Mouse (Mus musculus) cortical plate, adult 2 months (tissue): ENCODE results near the gene Zbp1. TPM values are rescaled to one million over a fixed set of nuclear protein-coding genes. Genes with fewer than 3 reads are reported as not detected.

Experiments used
- H3K27ac ChIP-seq: fragments of 200-500 bp; 2 replicates; pipeline ENCODE4 v1.5.1; 2012; ENCODE audit warnings: low read length, control low read depth, inconsistent platforms; ENCODE audit not compliant: insufficient read depth
- H3K4me1 ChIP-seq: fragments of 200-500 bp; 2 replicates; pipeline ENCODE4 v1.6.1; 2011; ENCODE audit warnings: low read length; ENCODE audit not compliant: control insufficient read depth, insufficient read depth
- H3K4me3 ChIP-seq: fragments of 200-500 bp; 2 replicates; pipeline ENCODE4 v1.5.1; 2011; ENCODE audit warnings: mild to moderate bottlenecking, low read length, control low read depth; ENCODE audit not compliant: insufficient read depth
- CTCF ChIP-seq: fragments of 200-500 bp; IDR thresholded peaks from 2 replicates; pipeline ENCODE4 v1.5.1; 2011; ENCODE audit warnings: mild to moderate bottlenecking, control low read depth, low read length; ENCODE audit not compliant: insufficient read depth; ENCODE audit errors: extremely low read depth
- POLR2A ChIP-seq: fragments of 200-500 bp; IDR thresholded peaks from 2 replicates; pipeline ENCODE4 v1.6.1; 2011; ENCODE audit warnings: mild to moderate bottlenecking, low read length, control low read depth; ENCODE audit not compliant: insufficient read depth; ENCODE audit errors: extremely low read depth
- polyA plus RNA-seq: library from polyadenylated mRNA; depleted of rRNA; stranded (reverse); fragments of >200 nt; gene quantifications from 2 replicates; pipeline ENCODE4 v1.2.3, GENCODE M21; 2012

The Zbp1 gene
- polyA plus RNA-seq, 1 experiment = 1.0 TPM

GRCm38 (mm10) chr2:173257610-173258009, 38.9 kb upstream of the Zbp1 start:
- no peak overlapping the region for H3K27ac ChIP-seq
- no peak overlapping the region for H3K4me3 ChIP-seq
- H3K4me1 ChIP-seq = peaks cover 6% of the 10 kb centered on the region; the same call in 1 of the 2 replicates
- no peak for TF ChIP-seq POLR2A
- TF ChIP-seq CTCF = no peak

GRCm38 (mm10) chr2:173256552-173256949, 37.8 kb upstream of the Zbp1 start:
- peaks cover 13% of the 10 kb centered on the region for H3K4me1 ChIP-seq
- TF ChIP-seq POLR2A = no peak
- no peak for TF ChIP-seq CTCF
- H3K4me3 ChIP-seq = no peak overlapping the region
- no peak overlapping the region for H3K27ac ChIP-seq

DNA sequence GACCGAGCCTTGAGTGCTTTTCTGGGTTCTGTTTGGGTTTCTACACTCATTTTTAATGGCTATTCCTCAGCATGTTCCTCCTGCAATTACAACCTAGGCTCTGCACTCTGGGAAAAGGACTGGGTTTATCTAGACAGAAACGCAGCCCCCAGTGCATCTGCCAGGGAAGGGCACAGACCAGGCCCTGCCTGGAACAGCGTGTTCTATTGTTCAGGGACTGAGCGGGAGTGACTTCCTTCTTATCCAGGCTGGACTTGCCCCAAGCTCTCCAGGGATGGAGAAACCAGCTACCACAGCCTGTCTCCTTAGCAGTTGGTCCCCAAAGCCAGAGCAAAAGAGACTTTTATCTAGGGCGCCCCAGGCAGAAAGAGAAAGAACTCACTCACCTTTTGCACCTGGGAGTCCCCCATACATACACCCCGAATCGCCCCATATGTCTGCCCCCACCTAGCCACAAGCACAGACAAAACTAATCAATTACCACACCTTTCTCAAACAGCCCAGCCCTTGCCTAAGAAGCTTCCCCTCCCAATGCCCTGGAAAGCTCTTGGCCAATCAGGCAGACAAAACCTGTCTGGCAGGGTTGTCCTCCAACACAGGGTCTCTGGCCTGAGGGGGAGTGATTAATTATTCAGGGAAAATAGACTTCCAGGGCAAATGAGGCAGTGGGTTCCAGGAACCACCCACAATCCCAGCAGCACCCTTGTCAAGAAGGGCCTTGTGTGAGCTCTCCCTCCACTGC, 37.3 kb upstream of the Zbp1 start:
- Histone ChIP-seq H3K4me3 (no peak overlapping the region), H3K4me1 (peaks cover 19% of the 10 kb centered on the region)

DNA sequence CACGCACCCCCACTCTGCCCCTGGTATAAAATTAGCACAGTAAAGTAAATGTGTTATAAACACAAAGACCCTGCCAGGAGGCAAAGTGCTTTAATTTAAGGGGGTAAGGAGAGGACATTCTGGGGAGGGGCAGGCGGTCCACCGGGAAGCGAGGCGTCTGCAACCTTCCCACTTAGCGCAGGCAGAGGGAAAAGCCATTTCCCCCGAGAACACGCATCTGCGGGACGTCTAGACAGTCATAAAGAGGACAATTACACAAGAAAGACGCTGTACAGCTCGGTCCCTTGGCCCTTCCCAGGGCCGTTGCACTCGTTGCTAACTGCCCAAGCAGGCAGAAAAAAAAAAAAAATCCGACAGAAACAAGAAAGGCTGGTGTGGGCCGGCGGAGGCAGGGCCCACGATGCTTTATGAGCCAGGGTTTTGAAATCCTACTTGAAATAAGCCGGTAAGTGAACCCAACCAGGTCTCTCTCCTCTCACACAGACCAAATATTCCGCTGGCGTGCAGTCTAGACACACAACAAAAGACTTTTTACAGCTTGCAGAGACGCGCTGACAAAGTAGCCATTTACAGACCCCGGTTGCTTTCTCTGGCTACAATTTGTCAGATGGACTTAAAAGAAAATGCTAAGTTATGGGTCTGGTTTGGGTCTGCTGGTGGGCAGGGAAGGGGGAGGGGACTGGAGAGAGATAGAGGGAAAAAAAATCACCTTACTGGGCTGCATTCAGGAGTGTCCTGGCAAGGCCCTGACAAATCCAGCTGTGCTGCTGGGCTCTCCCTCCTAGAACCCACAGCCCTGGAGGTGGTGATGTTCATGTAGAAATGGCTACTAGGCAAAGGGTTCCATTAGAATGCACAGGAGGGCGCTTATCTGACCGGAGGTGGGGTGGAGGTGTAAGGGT, 35.3 kb upstream of the Zbp1 start:
- H3K27ac ChIP-seq = no peak overlapping the region
- H3K4me1 ChIP-seq = peaks cover 24% of the 10 kb centered on the region
- TF ChIP-seq CTCF (no peak), POLR2A (no peak)

More for the DNA sequence above, 37.3 kb upstream of the Zbp1 start:
- no peak overlapping the region for H3K27ac ChIP-seq
- TF ChIP-seq POLR2A = no peak
- no peak for TF ChIP-seq CTCF

GRCm38 (mm10) chr2:173251675-173252074, 33.0 kb upstream of the Zbp1 start:
- Histone ChIP-seq H3K27ac (no peak overlapping the region), H3K4me3 (no peak overlapping the region), H3K4me1 (peaks cover 26% of the 10 kb centered on the region)
- TF ChIP-seq CTCF (no peak), POLR2A (no peak)

More for the DNA sequence above, 35.3 kb upstream of the Zbp1 start:
- no peak overlapping the region for H3K4me3 ChIP-seq

DNA sequence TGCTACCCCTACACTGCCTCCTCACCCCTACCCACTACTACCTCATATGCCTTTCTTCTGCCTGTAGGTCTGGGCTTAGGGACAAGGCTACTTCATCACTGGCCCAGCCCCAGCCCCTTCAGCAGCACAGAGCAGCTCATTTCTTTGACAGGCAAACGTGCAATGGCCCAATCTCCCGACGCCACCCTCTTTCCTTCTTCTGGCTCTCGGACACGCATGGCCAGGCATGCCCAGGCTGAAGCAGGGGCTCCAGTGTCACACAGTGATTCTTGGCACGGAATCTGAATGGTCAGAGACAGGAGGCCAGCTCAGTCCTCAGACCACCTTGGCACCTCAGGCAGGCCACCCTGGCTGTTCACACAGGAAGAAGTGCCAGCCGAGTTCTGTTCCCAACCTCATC, 32.4 kb upstream of the Zbp1 start:
- no peak overlapping the region for H3K27ac ChIP-seq
- no peak overlapping the region for H3K4me3 ChIP-seq
- TF ChIP-seq CTCF (no peak), POLR2A (no peak)
- H3K4me1 ChIP-seq = peaks cover 26% of the 10 kb centered on the region

DNA sequence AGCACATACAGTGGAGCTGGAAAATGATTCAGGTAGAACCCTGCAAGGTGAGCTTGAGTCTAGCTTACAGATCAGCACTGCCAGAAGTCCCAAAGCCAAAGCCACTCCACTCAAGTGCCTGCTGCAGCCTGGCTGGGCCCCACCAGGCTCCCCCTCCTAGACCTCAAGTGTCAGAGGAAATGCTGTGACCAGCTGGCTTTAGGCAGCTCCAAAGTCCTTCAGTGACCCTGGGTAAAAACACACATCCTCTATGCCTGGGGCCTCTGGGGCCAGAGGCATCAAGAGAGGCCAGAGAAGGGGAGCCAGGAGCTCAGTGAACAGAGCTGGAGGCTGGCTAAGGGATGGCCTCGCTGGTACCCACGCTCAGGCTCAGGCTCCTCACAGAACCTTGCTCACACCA, 31.7 kb upstream of the Zbp1 start:
- no peak overlapping the region for H3K27ac ChIP-seq

DNA sequence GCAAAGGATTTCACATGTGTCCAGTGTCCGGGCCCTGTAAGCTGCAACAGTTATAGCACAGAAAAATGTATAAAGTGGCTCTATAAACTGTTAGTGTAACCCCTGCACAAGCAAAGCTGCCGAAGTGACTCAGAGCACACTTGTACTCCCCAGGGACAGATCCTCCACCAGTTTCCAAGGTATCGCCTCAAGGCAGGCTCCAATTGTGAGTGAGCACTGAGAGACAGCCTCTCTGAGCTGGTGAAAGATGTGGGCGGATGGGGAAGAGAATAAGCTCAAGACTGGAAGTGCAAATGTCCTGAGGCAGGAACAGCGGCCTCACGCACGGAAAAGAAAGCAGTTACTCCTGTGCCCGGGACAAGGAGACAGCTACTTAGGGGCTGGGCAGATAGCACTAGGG, 31.2 kb upstream of the Zbp1 start:
- peaks cover 25% of the 10 kb centered on the region for H3K4me1 ChIP-seq
- no peak for TF ChIP-seq CTCF
- no peak for TF ChIP-seq POLR2A

More for the DNA sequence above, 31.7 kb upstream of the Zbp1 start:
- TF ChIP-seq CTCF (no peak), POLR2A (no peak)
- Histone ChIP-seq H3K4me1 (peaks cover 28% of the 10 kb centered on the region), H3K4me3 (no peak overlapping the region)

GRCm38 (mm10) chr2:173249386-173249785, 30.7 kb upstream of the Zbp1 start:
- Histone ChIP-seq H3K4me3 (no peak overlapping the region), H3K27ac (peak overlapping the region; percentile 61; the same call in 1 of the 2 replicates), H3K4me1 (peaks cover 24% of the 10 kb centered on the region)
- no peak for TF ChIP-seq POLR2A
- TF ChIP-seq CTCF = no peak

More for the DNA sequence above, 31.2 kb upstream of the Zbp1 start:
- Histone ChIP-seq H3K4me3 (no peak overlapping the region), H3K27ac (no peak overlapping the region)

- Histone ChIP-seq H3K4me1 (peaks cover 24% of the 10 kb centered on the region), H3K27ac (peak overlapping the region; percentile 61; the same call in 1 of the 2 replicates), H3K4me3 (no peak overlapping the region)
- TF ChIP-seq CTCF (no peak), POLR2A (no peak)
Observed at GRCm38 (mm10) chr2:173248822-173249221, 30.1 kb upstream of the Zbp1 start.
